Mouse (Mus musculus) monocyte, adult 5-6 weeks (primary cell): ENCODE results near the gene Tmem214. TPM values are rescaled to one million over a fixed set of nuclear protein-coding genes. Genes with fewer than 3 reads are reported as not detected.
A peak's percentile ranks its signal among the peaks of the same experiment; 100 is the strongest.

Experiments used
- ATAC-seq: fragments of 153-309, 156-312 bp; replicated peaks from 2 replicates; pipeline ENCODE4 v1.8.0; 2017; ENCODE audit warnings: mild to moderate bottlenecking; ENCODE audit not compliant: low TSS enrichment, insufficient number of reproducible peaks, severe bottlenecking, poor library complexity, low FRiP score
- total RNA-seq: library from RNA; stranded (forward); fragments of 200-1000, 200-491, 200-594 nt; gene quantifications from 3 replicates; pipeline ENCODE4 v1.2.3, GENCODE M21; 2017

The Tmem214 gene
- total RNA-seq, result 10.4 to 21.4 TPM (median 10.8 TPM) in 3 replicates

- no peak for ATAC-seq
Observed at GRCm38 (mm10) chr5:30867712-30868111, at the start of gene Tmem214. Gene Tmem214 (plus strand): TSS chr5:30868012.

GRCm38 (mm10) chr5:30818758-30819309, 49.0 kb upstream of the Tmem214 start:
- ATAC-seq, result no peak

- ATAC-seq, result no peak
Observed at GRCm38 (mm10) chr5:30822689-30823088, 45.1 kb upstream of the Tmem214 start.

GRCm38 (mm10) chr5:30823091-30823490, 44.7 kb upstream of the Tmem214 start:
- ATAC-seq, result no peak

- no peak for ATAC-seq
Observed at GRCm38 (mm10) chr5:30824124-30824988, 43.5 kb upstream of the Tmem214 start.

- ATAC-seq, result no peak
Observed at GRCm38 (mm10) chr5:30825166-30825565, 42.6 kb upstream of the Tmem214 start.

GRCm38 (mm10) chr5:30825821-30826220, 42.0 kb upstream of the Tmem214 start:
- ATAC-seq, result no peak

GRCm38 (mm10) chr5:30833416-30833815, 34.4 kb upstream of the Tmem214 start:
- ATAC-seq, result no peak

GRCm38 (mm10) chr5:30839731-30840130, 28.1 kb upstream of the Tmem214 start:
- ATAC-seq, result no peak

GRCm38 (mm10) chr5:30841896-30842295, 25.9 kb upstream of the Tmem214 start:
- no peak for ATAC-seq

GRCm38 (mm10) chr5:30849891-30850555, 17.8 kb upstream of the Tmem214 start:
- 0 out of 2 replicates have a peak, but pooled peaks have one; percentile 22 for ATAC-seq

- no peak for ATAC-seq
Observed at GRCm38 (mm10) chr5:30850556-30850925, 17.3 kb upstream of the Tmem214 start.

- ATAC-seq, result no peak
Observed at GRCm38 (mm10) chr5:30853522-30853921, 14.3 kb upstream of the Tmem214 start.

- no peak for ATAC-seq
Observed at GRCm38 (mm10) chr5:30855674-30856073, 12.1 kb upstream of the Tmem214 start.

GRCm38 (mm10) chr5:30856124-30856523, 11.7 kb upstream of the Tmem214 start:
- ATAC-seq, result no peak

GRCm38 (mm10) chr5:30863852-30864251, 4.0 kb upstream of the Tmem214 start:
- no peak for ATAC-seq

GRCm38 (mm10) chr5:30864322-30864721, 3.5 kb upstream of the Tmem214 start:
- ATAC-seq, result no peak

GRCm38 (mm10) chr5:30866871-30867270, 941 bp upstream of the Tmem214 start:
- no peak for ATAC-seq

- no peak for ATAC-seq
Observed at GRCm38 (mm10) chr5:30868981-30869380, 1.2 kb downstream of the Tmem214 start.
